Mouse (Mus musculus): ENCODE results near the gene Myo1a. TPM values are rescaled to one million over a fixed set of nuclear protein-coding genes. Genes with fewer than 3 reads are reported as not detected.

The Myo1a gene
- polyA plus RNA-seq, 1 experiment from 2014 or later: 0.28 TPM

- no peaks in the 10 kb centered on the region for H3K27me3 ChIP-seq
- no peak overlapping the region for H3K27ac ChIP-seq
- H3K4me2 ChIP-seq (replicated peaks): peak overlapping the region; percentile 96
- no peaks in the 10 kb centered on the region for H3K9me3 ChIP-seq
- WGBS: 12% methylated on average over 14 of the region's 14 CpGs
- H3K9ac ChIP-seq (replicated peaks): peak overlapping the region; percentile 70
- peak; percentile 29 for ATAC-seq
- peaks cover 17% of the 10 kb centered on the region for H3K4me1 ChIP-seq (replicated peaks)
- peak overlapping the region; percentile 55 for H3K4me3 ChIP-seq (replicated peaks)
- no peaks in the 10 kb centered on the region for H3K36me3 ChIP-seq
Observed at GRCm38 (mm10) chr10:127677591-127678336, 27.2 kb upstream of the Myo1a start.

GRCm38 (mm10) chr10:127679208-127679607, 25.8 kb upstream of the Myo1a start:
- no peak overlapping the region for H3K9ac ChIP-seq (replicated peaks)
- no peaks in the 10 kb centered on the region for H3K36me3 ChIP-seq
- no peak for ATAC-seq
- no peaks in the 10 kb centered on the region for H3K9me3 ChIP-seq
- no peak overlapping the region for H3K4me3 ChIP-seq (replicated peaks)
- H3K27ac ChIP-seq: no peak overlapping the region
- no peak overlapping the region for H3K4me2 ChIP-seq (replicated peaks)
- peaks cover 17% of the 10 kb centered on the region for H3K4me1 ChIP-seq (replicated peaks)
- no peaks in the 10 kb centered on the region for H3K27me3 ChIP-seq
- WGBS: 95% methylated on average over 1 of the region's 1 CpGs

GRCm38 (mm10) chr10:127679881-127680280, 25.1 kb upstream of the Myo1a start:
- WGBS: 91% methylated on average over 3 of the region's 3 CpGs
- Histone ChIP-seq H3K4me3 (replicated peaks) (no peak overlapping the region), H3K27ac (no peak overlapping the region), H3K36me3 (no peaks in the 10 kb centered on the region), H3K9me3 (no peaks in the 10 kb centered on the region), H3K4me1 (replicated peaks) (peaks cover 17% of the 10 kb centered on the region), H3K9ac (replicated peaks) (no peak overlapping the region), H3K27me3 (no peaks in the 10 kb centered on the region), H3K4me2 (replicated peaks) (no peak overlapping the region)
- no peak for ATAC-seq

- H3K9ac ChIP-seq (replicated peaks): no peak overlapping the region
- H3K36me3 ChIP-seq: no peaks in the 10 kb centered on the region
- H3K4me2 ChIP-seq (replicated peaks): no peak overlapping the region
- peaks cover 5% of the 10 kb centered on the region; the same call in 1 of the 2 replicates for H3K4me1 ChIP-seq (replicated peaks)
- H3K9me3 ChIP-seq: no peaks in the 10 kb centered on the region
- no peaks in the 10 kb centered on the region for H3K27me3 ChIP-seq
- WGBS: 93% methylated on average over 6 of the region's 6 CpGs
- ATAC-seq: no peak
- H3K4me3 ChIP-seq (replicated peaks): no peak overlapping the region
- no peak overlapping the region for H3K27ac ChIP-seq
Observed at GRCm38 (mm10) chr10:127682886-127683285, 22.1 kb upstream of the Myo1a start.

GRCm38 (mm10) chr10:127691053-127691452, 13.9 kb upstream of the Myo1a start:
- Histone ChIP-seq H3K4me1 (replicated peaks) (no peaks in the 10 kb centered on the region), H3K9ac (replicated peaks) (no peak overlapping the region), H3K27me3 (no peaks in the 10 kb centered on the region), H3K27ac (no peak overlapping the region), H3K9me3 (no peaks in the 10 kb centered on the region), H3K4me2 (replicated peaks) (no peak overlapping the region), H3K36me3 (peaks cover 19% of the 10 kb centered on the region), H3K4me3 (replicated peaks) (no peak overlapping the region)
- WGBS: 26% methylated on average over 1 of the region's 1 CpGs
- ATAC-seq: no peak

GRCm38 (mm10) chr10:127694636-127695035, 10.3 kb upstream of the Myo1a start:
- Histone ChIP-seq H3K4me1 (replicated peaks) (no peaks in the 10 kb centered on the region), H3K36me3 (peaks cover 40% of the 10 kb centered on the region), H3K27me3 (no peaks in the 10 kb centered on the region), H3K9ac (replicated peaks) (no peak overlapping the region), H3K4me2 (replicated peaks) (no peak overlapping the region), H3K27ac (no peak overlapping the region), H3K9me3 (no peaks in the 10 kb centered on the region), H3K4me3 (replicated peaks) (no peak overlapping the region)
- peak; percentile 56; the same call in 1 of the 2 replicates for ATAC-seq
- 66% methylated on average over 2 of the region's 2 CpGs for WGBS

GRCm38 (mm10) chr10:127695775-127696174, 9.2 kb upstream of the Myo1a start:
- peaks cover 39% of the 10 kb centered on the region for H3K36me3 ChIP-seq
- WGBS: 94% methylated on average over 7 of the region's 7 CpGs

GRCm38 (mm10) chr10:127698966-127699365, 6.0 kb upstream of the Myo1a start:
- 89% methylated on average over 7 of the region's 7 CpGs for WGBS
- H3K4me2 ChIP-seq (replicated peaks): no peak overlapping the region
- no peak overlapping the region for H3K4me3 ChIP-seq (replicated peaks)
- no peaks in the 10 kb centered on the region for H3K27me3 ChIP-seq
- no peaks in the 10 kb centered on the region for H3K4me1 ChIP-seq (replicated peaks)
- H3K36me3 ChIP-seq: peaks cover 31% of the 10 kb centered on the region
- no peaks in the 10 kb centered on the region for H3K9me3 ChIP-seq
- H3K27ac ChIP-seq: no peak overlapping the region
- H3K9ac ChIP-seq (replicated peaks): no peak overlapping the region
- no peak for ATAC-seq

More at GRCm38 (mm10) chr10:127695775-127696174, 9.2 kb upstream of the Myo1a start:
- Histone ChIP-seq H3K4me2 (replicated peaks) (no peak overlapping the region), H3K27ac (no peak overlapping the region), H3K4me1 (replicated peaks) (no peaks in the 10 kb centered on the region), H3K27me3 (no peaks in the 10 kb centered on the region), H3K9ac (replicated peaks) (no peak overlapping the region), H3K4me3 (replicated peaks) (no peak overlapping the region), H3K9me3 (no peaks in the 10 kb centered on the region)
- ATAC-seq: no peak

- 53% methylated on average over 4 of the region's 4 CpGs for WGBS
- Histone ChIP-seq H3K4me1 (replicated peaks) (no peaks in the 10 kb centered on the region), H3K36me3 (peaks cover 9% of the 10 kb centered on the region), H3K9me3 (no peaks in the 10 kb centered on the region), H3K27ac (no peak overlapping the region), H3K4me3 (replicated peaks) (no peak overlapping the region), H3K9ac (replicated peaks) (no peak overlapping the region), H3K27me3 (no peaks in the 10 kb centered on the region), H3K4me2 (replicated peaks) (no peak overlapping the region)
- ATAC-seq: no peak
Observed at GRCm38 (mm10) chr10:127703299-127703698, 1.7 kb upstream of the Myo1a start.

GRCm38 (mm10) chr10:127704293-127704692, 677 bp upstream of the Myo1a start:
- H3K9me3 ChIP-seq: no peaks in the 10 kb centered on the region
- no peaks in the 10 kb centered on the region for H3K27me3 ChIP-seq
- no peak overlapping the region for H3K27ac ChIP-seq
- H3K4me2 ChIP-seq (replicated peaks): no peak overlapping the region
- H3K9ac ChIP-seq (replicated peaks): no peak overlapping the region
- 72% methylated on average over 2 of the region's 2 CpGs for WGBS
- ATAC-seq: no peak
- no peak overlapping the region for H3K4me3 ChIP-seq (replicated peaks)
- no peaks in the 10 kb centered on the region for H3K4me1 ChIP-seq (replicated peaks)
- H3K36me3 ChIP-seq: peaks cover 3% of the 10 kb centered on the region

GRCm38 (mm10) chr10:127705783-127706182, 813 bp downstream of the Myo1a start:
- Histone ChIP-seq H3K4me2 (replicated peaks) (no peak overlapping the region), H3K9ac (replicated peaks) (no peak overlapping the region), H3K36me3 (no peaks in the 10 kb centered on the region), H3K4me1 (replicated peaks) (no peaks in the 10 kb centered on the region), H3K27me3 (no peaks in the 10 kb centered on the region), H3K9me3 (no peaks in the 10 kb centered on the region), H3K27ac (no peak overlapping the region), H3K4me3 (replicated peaks) (no peak overlapping the region)
- WGBS: 88% methylated on average over 4 of the region's 4 CpGs
- no peak for ATAC-seq

- Histone ChIP-seq H3K4me3 (replicated peaks) (no peak overlapping the region), H3K27ac (no peak overlapping the region), H3K4me2 (replicated peaks) (no peak overlapping the region), H3K36me3 (no peaks in the 10 kb centered on the region), H3K4me1 (replicated peaks) (no peaks in the 10 kb centered on the region), H3K9ac (replicated peaks) (no peak overlapping the region), H3K27me3 (no peaks in the 10 kb centered on the region), H3K9me3 (no peaks in the 10 kb centered on the region)
- ATAC-seq: no peak
- 91% methylated on average over 7 of the region's 7 CpGs for WGBS
Observed at GRCm38 (mm10) chr10:127707721-127708120, 2.8 kb downstream of the Myo1a start.
